Mouse (Mus musculus): ENCODE results near the gene Alyref. TPM values are rescaled to one million over a fixed set of nuclear protein-coding genes. Genes with fewer than 3 reads are reported as not detected.

Alyref gene
- polyA plus RNA-seq, 1 experiment from 2014 or later: 149 TPM

GRCm38 (mm10) chr11:120615606-120616203 is 17.5 kb upstream of the Alyref start:
- WGBS: 82% methylated on average over 11 of the region's 11 CpGs
- TF ChIP-seq CTCF (IDR thresholded peaks at IDR 0.05) (no peak), EP300 (IDR thresholded peaks at IDR 0.05) (no peak)
- no peak overlapping the region for H3K4me3 ChIP-seq (ENCODE audit: low read depth, low read length)
- H3K27me3 ChIP-seq (replicated peaks; ENCODE audit: insufficient read depth, low read length): no peaks in the 10 kb centered on the region
- H3K36me3 ChIP-seq (ENCODE audit: insufficient read depth, low read length): peaks cover 17% of the 10 kb centered on the region
- no peak overlapping the region for H3K9ac ChIP-seq (replicated peaks; ENCODE audit: low read depth)
- DNase-seq (ENCODE audit: low spot score) (no peak), ATAC-seq (no peak)
- H3K4me1 ChIP-seq (ENCODE audit: insufficient read depth, low read depth, low read length): peaks cover 8% of the 10 kb centered on the region
- no peaks in the 10 kb centered on the region for H3K9me3 ChIP-seq (ENCODE audit: low read length)
- H3K27ac ChIP-seq (ENCODE audit: low read length): no peak overlapping the region
- H3K4me2 ChIP-seq (replicated peaks; ENCODE audit: low read depth, low read length): no peak overlapping the region

- 90% methylated on average over 6 of the region's 6 CpGs for WGBS
- no peak for DNase-seq (ENCODE audit: low spot score)
- TF ChIP-seq CTCF (IDR thresholded peaks at IDR 0.05): no peak
- no peak for TF ChIP-seq EP300 (IDR thresholded peaks at IDR 0.05)
- no peaks in the 10 kb centered on the region for H3K27me3 ChIP-seq (replicated peaks; ENCODE audit: insufficient read depth, low read length)
- no peaks in the 10 kb centered on the region for H3K9me3 ChIP-seq (ENCODE audit: low read length)
- no peak overlapping the region for H3K4me2 ChIP-seq (replicated peaks; ENCODE audit: low read depth, low read length)
- no peak overlapping the region for H3K9ac ChIP-seq (replicated peaks; ENCODE audit: low read depth)
- H3K4me1 ChIP-seq (ENCODE audit: insufficient read depth, low read depth, low read length): peaks cover 8% of the 10 kb centered on the region
- peaks cover 12% of the 10 kb centered on the region for H3K36me3 ChIP-seq (ENCODE audit: insufficient read depth, low read length)
- H3K27ac ChIP-seq (ENCODE audit: low read length): no peak overlapping the region
- ATAC-seq: no peak
- H3K4me3 ChIP-seq (ENCODE audit: low read depth, low read length): no peak overlapping the region
Measured at GRCm38 (mm10) chr11:120615167-120615566, 17.0 kb upstream of the Alyref start.

- Histone ChIP-seq H3K27me3 (replicated peaks; ENCODE audit: insufficient read depth, low read length) (no peaks in the 10 kb centered on the region), H3K36me3 (ENCODE audit: insufficient read depth, low read length) (peaks cover 11% of the 10 kb centered on the region), H3K9ac (replicated peaks; ENCODE audit: low read depth) (no peak overlapping the region), H3K4me2 (replicated peaks; ENCODE audit: low read depth, low read length) (no peak overlapping the region), H3K27ac (ENCODE audit: low read length) (no peak overlapping the region), H3K4me3 (ENCODE audit: low read depth, low read length) (no peak overlapping the region), H3K9me3 (ENCODE audit: low read length) (no peaks in the 10 kb centered on the region), H3K4me1 (ENCODE audit: insufficient read depth, low read depth, low read length) (peaks cover 8% of the 10 kb centered on the region)
- no peak for ATAC-seq
- no peak for DNase-seq (ENCODE audit: low spot score)
- TF ChIP-seq CTCF (IDR thresholded peaks at IDR 0.05) (no peak), EP300 (IDR thresholded peaks at IDR 0.05) (no peak)
- WGBS: 84% methylated on average over 8 of the region's 8 CpGs
Measured at GRCm38 (mm10) chr11:120613976-120614375, 15.8 kb upstream of the Alyref start.

GRCm38 (mm10) chr11:120613481-120613972 is 15.4 kb upstream of the Alyref start:
- H3K36me3 ChIP-seq (ENCODE audit: insufficient read depth, low read length): peaks cover 9% of the 10 kb centered on the region

GRCm38 (mm10) chr11:120612763-120613162 is 14.6 kb upstream of the Alyref start:
- Histone ChIP-seq H3K27me3 (replicated peaks; ENCODE audit: insufficient read depth, low read length) (no peaks in the 10 kb centered on the region), H3K4me2 (replicated peaks; ENCODE audit: low read depth, low read length) (no peak overlapping the region), H3K27ac (ENCODE audit: low read length) (no peak overlapping the region), H3K9ac (replicated peaks; ENCODE audit: low read depth) (no peak overlapping the region), H3K4me3 (ENCODE audit: low read depth, low read length) (no peak overlapping the region), H3K4me1 (ENCODE audit: insufficient read depth, low read depth, low read length) (peaks cover 15% of the 10 kb centered on the region), H3K9me3 (ENCODE audit: low read length) (no peaks in the 10 kb centered on the region), H3K36me3 (ENCODE audit: insufficient read depth, low read length) (0 out of 2 replicates have a peak, but pooled peaks cover 5% of the 10 kb centered on the region)
- ATAC-seq: peak; percentile 51
- peak; percentile 94 for TF ChIP-seq CTCF (IDR thresholded peaks at IDR 0.05)
- TF ChIP-seq EP300 (IDR thresholded peaks at IDR 0.05): no peak
- peak; percentile 84 for DNase-seq (ENCODE audit: low spot score)
- WGBS: 34% methylated on average over 6 of the region's 6 CpGs

More at GRCm38 (mm10) chr11:120613481-120613972, 15.4 kb upstream of the Alyref start:
- H3K4me2 ChIP-seq (replicated peaks; ENCODE audit: low read depth, low read length): no peak overlapping the region
- no peak for DNase-seq (ENCODE audit: low spot score)
- no peaks in the 10 kb centered on the region for H3K9me3 ChIP-seq (ENCODE audit: low read length)
- H3K9ac ChIP-seq (replicated peaks; ENCODE audit: low read depth): no peak overlapping the region
- no peak overlapping the region for H3K4me3 ChIP-seq (ENCODE audit: low read depth, low read length)
- no peaks in the 10 kb centered on the region for H3K27me3 ChIP-seq (replicated peaks; ENCODE audit: insufficient read depth, low read length)
- WGBS: 84% methylated on average over 9 of the region's 10 CpGs
- TF ChIP-seq EP300 (IDR thresholded peaks at IDR 0.05) (no peak), CTCF (IDR thresholded peaks at IDR 0.05) (no peak)
- H3K4me1 ChIP-seq (ENCODE audit: insufficient read depth, low read depth, low read length): peaks cover 10% of the 10 kb centered on the region
- no peak overlapping the region for H3K27ac ChIP-seq (ENCODE audit: low read length)
- no peak for ATAC-seq

GRCm38 (mm10) chr11:120610477-120611046 is 12.4 kb upstream of the Alyref start:
- H3K9me3 ChIP-seq (ENCODE audit: low read length): no peaks in the 10 kb centered on the region
- H3K4me1 ChIP-seq (ENCODE audit: insufficient read depth, low read depth, low read length): peaks cover 7% of the 10 kb centered on the region; the same call in 1 of the 2 replicates
- no peak overlapping the region for H3K9ac ChIP-seq (replicated peaks; ENCODE audit: low read depth)
- H3K27me3 ChIP-seq (replicated peaks; ENCODE audit: insufficient read depth, low read length): no peaks in the 10 kb centered on the region
- H3K4me2 ChIP-seq (replicated peaks; ENCODE audit: low read depth, low read length): no peak overlapping the region
- 0 out of 2 replicates have a peak, but pooled peaks cover 5% of the 10 kb centered on the region for H3K36me3 ChIP-seq (ENCODE audit: insufficient read depth, low read length)
- H3K4me3 ChIP-seq (ENCODE audit: low read depth, low read length): no peak overlapping the region
- no peak for ATAC-seq
- DNase-seq (ENCODE audit: low spot score): no peak
- 83% methylated on average over 9 of the region's 9 CpGs for WGBS
- TF ChIP-seq CTCF (IDR thresholded peaks at IDR 0.05) (no peak), EP300 (IDR thresholded peaks at IDR 0.05) (no peak)
- no peak overlapping the region for H3K27ac ChIP-seq (ENCODE audit: low read length)

Measured in lung, postnatal 0 days (tissue).